Mouse (Mus musculus) cerebellum, adult 11-12 months (tissue): ENCODE data around the gene Dram2.
"Not testable (repeated sequence)": the region's sequence is repeated elsewhere in the genome, so short reads cannot be mapped to it uniquely, and the experiment has no call there.

Source experiments
- DNase-seq: peaks from one replicate; pipeline ENCODE4 v3.0.0; 2022

The Dram2 gene

GRCm38 (mm10) chr3:106547171-106547923, at the start of gene Dram2, which contains the start of gene Cept1:
Gene Dram2, plus strand, starts transcription at chr3:106547798.
Gene Cept1, minus strand, starts transcription at chr3:106547802.
- peak; percentile 92 for DNase-seq

DNA sequence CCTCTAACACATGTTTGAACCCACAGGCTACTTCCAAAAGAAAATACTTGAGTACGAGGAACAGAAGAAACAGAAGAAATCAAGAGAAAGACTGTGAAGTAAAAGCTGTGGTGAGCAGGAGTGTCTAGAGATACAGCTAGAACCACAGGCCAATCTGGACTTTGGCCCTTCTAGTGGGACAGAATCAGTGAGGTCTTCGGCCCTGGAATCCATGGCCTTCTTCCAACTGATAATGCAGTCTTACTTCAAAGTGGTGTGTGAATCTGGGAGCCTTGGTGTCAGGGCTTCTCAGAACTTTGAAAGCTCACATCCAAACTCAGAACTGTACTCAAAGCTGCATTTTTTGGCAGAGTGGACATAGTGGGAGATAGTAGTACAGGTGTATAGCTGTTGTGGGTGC, 47.1 kb upstream of the Dram2 start:
- no peak for DNase-seq

- no peak for DNase-seq
Measured at GRCm38 (mm10) chr3:106502892-106503291, 44.7 kb upstream of the Dram2 start.

GRCm38 (mm10) chr3:106510669-106511068, 36.9 kb upstream of the Dram2 start:
- DNase-seq: no peak

- DNase-seq: no peak
Measured at GRCm38 (mm10) chr3:106515016-106515415, 32.6 kb upstream of the Dram2 start.

- DNase-seq: no peak
Measured at GRCm38 (mm10) chr3:106522730-106523129, 24.9 kb upstream of the Dram2 start.

DNA sequence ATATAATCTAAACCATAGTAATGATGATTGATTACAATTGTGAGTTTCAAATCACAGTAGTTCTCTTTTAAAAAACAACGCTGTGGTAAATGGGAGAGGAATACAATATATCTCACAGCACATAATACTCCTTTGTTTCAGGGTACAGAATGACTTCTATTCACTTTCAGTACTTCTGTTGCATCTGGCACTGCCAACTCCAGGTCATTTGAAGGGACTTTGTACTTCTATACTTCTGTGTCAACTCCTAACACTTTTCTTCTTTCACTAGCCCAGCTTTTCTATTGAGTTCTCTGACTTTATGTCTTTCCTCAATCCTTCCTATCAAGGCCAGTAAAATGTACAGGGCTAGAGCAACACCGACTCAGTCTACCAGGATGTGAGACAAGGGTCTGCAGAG, 21.2 kb upstream of the Dram2 start:
- DNase-seq: no peak

GRCm38 (mm10) chr3:106528032-106528431, 19.6 kb upstream of the Dram2 start:
- no peak for DNase-seq

- no peak for DNase-seq
Measured at GRCm38 (mm10) chr3:106533277-106533676, 14.3 kb upstream of the Dram2 start.

DNA sequence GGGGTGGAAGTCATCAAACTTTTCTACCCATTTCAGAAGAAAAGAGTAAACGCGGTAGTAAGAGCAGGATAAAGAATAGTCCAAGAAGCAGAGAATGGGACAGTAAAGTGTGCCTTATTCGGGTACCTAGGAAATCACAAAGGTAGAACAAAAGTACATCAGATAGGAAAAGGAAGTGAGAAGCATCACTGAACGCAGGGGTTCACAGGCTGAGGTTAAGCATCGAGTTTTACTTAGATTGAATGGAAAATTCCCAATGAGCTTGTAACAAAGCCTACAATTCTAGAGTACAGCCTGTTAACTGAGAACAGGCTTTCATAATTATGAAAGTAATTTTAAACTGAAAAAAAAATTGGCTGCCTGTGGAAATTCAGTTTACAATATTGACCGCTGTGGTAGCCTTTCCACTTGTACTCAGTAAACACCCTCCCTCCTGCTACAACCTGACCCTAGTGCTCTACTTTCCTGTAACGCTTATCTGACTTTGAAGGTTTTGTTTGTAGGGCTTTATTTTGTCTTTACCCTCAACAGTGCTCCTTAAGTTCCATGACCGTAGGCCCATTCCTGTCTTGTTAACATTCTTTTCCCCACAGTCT, 2.8 kb upstream of the Dram2 start:
- DNase-seq: no peak

DNA sequence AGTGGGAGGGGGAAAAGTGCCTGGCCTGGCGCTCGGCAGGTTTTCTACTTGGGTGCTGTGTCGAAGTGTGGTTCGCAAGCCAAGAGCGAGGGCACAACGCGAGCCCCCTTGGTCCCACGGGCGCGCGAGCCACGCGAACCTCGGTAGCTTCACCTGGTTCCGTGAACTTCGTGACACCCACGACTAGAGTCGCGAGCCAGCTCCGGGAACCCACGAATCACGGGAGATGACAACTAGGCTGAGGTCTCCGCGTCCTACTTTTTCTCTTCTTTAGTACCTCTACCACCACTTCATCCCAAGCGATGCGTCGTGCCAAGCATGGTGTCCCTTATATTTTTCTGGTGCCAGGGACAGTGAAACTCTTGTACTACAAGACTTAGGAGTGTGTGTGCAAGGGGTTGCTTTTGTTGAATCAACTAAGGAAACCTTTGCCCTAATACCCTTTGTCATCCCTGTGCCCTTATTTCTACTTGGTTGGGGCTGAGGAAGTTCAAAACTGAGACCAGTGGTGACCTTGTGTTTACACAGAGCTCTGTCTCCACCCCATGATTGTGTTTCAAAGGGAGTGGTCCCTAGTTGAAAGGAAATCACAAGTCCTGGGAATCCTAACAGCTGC, 434 bp downstream of the Dram2 start:
- no peak for DNase-seq

DNA sequence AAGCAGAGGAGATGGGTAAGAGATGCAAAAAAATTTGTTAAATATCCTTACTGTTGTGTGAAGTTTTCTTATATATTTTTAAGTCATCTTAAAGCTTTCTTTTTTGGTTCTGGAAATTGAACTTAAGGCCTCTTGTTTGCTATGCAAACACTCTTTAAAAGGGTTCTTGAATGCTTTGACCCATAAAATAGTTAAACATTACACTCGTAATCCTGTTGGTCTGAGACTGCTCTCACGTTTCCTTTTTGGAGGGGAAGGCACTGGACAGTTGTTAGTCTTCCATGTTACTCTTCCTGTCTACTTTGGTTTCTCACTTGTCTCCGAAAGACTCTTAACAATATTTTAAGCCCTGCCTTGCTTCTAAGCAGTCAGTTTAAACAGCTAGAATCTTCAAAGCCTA, 1.4 kb downstream of the Dram2 start:
- no peak for DNase-seq

GRCm38 (mm10) chr3:106553411-106553810, 5.8 kb downstream of the Dram2 start:
- DNase-seq: no peak

- DNase-seq: no peak
Measured at GRCm38 (mm10) chr3:106555743-106556250, 8.2 kb downstream of the Dram2 start.

GRCm38 (mm10) chr3:106558271-106558670, 10.7 kb downstream of the Dram2 start:
- DNase-seq: no peak

DNA sequence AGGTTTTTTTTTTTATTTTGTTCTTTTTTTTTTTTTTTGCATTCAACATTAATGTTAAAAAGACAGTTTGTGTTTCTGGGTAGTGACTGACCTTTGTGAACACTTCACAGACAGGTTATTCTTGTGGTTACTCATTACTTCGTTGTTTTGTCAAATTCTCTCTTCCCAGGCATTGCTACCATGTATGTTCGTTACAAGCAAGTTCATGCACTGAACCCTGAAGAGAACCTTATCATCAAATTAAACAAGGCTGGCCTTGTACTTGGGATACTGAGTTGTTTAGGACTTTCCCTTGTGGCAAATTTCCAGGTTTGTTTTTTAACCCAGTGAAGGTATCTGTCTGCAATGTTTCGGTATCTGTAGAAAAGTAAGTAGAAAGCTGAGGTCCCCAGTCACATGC, 18.3 kb downstream of the Dram2 start:
- DNase-seq: no peak

DNA sequence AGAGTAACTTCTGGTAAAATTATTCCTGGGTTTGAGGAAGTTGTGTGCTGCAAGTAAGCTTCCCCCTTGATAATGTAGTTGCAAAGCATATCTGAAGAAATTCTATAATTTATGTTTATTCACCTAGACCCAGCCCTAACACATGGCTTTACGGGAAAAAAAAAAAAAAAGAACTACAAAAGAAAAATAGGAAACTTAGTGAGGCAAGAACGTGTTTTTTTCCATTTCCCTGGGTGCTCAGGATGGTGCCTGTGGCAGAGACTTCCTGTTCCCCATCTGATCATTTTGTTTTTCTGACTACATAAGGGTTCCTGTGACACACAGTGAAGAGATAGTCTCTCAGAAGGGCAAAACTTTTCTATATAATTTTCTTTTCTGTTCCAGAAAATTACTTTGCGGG, 25.6 kb downstream of the Dram2 start:
- DNase-seq: no peak

DNA sequence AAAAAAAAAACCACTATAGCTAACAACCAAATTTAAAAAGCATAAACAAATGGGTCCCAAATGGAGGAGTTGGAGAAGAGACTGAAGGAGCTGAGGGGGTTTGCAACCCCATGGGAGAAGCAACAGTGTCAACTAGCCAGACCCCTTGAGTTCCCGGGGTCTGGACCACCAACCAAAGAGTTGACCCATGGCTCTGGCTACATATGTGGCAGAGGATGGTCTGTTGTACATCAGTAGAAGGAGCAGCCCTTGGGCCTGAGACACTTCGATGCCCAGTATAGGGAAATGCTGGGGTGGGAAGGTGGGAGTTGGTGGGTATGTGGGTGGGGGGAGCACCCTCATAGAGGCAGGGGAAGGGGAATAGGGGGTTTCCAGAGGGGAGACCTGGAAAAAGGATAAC, 31.7 kb downstream of the Dram2 start:
- DNase-seq: no peak

DNA sequence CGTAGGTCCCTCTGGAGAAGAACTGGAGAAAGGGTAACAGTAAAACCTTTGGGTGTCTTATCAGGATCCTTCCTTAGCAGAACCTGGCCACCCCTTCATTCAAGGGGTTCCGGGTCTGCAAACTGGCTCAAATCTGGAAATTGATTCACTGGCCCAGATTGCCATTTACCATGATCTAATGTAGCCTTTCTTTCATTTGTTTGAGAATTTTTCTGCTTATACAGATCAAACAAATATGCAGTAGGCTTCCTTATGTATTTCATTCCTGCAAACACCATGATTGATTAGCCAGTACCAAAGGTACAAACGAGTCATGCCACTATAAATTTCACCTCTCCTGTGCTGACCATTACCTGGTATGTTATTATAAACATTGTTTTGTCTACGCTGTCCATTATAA, 46.0 kb downstream of the Dram2 start:
- DNase-seq: not testable (repeated sequence)

DNA sequence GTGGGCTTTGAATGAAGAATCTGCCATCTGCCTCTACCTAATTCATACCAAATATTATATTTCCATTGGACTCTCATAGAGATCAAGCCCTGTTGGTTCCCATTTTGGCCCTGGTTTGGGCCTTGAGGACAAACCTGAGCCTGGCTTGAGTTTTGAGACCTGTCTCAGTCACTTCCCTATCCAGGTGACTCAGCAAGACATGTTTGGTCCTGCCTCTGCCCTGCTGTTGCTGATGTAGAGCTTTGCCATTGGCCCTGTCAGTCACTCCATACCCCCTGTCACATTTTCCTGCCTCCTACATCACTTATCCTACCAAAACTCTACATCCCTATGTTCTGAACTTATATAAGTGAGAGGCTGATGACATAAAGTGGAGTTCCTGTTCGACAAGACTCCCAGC, 70.5 kb downstream of the Dram2 start:
- DNase-seq: no peak
